Mouse (Mus musculus) megakaryocyte, adult 5-6 weeks (primary cell): ENCODE data around the gene Camkk1. TPM values are rescaled to one million over a fixed set of nuclear protein-coding genes. Genes with fewer than 3 reads are reported as not detected.

Source experiments
- ATAC-seq: 2 replicates; pipeline ENCODE4 v1.8.0; 2016; ENCODE audit warnings: mild to moderate bottlenecking, inconsistent platforms; ENCODE audit not compliant: poor library complexity, severe bottlenecking
- total RNA-seq, 2 experiments: library from RNA; stranded (forward) in 1 of 2; stranded (reverse) in 1 of 2; fragments of 153-499, 151-499 nt in 1 of 2; fragments of 221-1000, 200-1000 nt in 1 of 2; gene quantifications; 2 replicates each; pipeline versions ENCODE4 v1.2.3 to v1.2.4; 2015 to 2017

Camkk1 gene
- total RNA-seq, 2 experiments from 2014 or later, result 0.51 to 1.2 TPM

- ATAC-seq, result peak; percentile 22
These were observed 29.4 kb downstream of the Camkk1 start for GRCm38 (mm10) chr11:73048030-73048876.

DNA sequence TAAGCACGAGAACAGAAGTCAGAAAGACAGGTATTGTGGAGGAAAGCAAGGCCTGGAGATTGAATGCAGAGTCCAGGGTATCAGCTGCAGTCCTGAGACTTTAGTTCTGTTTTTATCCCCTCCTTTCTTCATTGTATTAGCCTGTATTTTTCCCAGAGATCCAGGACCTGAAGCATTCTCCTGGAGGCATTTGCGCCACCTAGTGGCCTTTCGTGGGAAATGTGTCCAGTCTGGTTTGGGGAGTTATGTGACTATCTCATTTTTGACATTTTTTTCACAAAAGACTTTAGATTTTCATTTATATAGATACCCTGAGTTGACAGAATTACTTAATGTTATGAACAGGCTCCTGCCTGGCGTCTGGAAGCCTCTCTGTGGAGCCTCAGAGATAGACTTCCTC, 30.5 kb downstream of the Camkk1 start:
- 0 out of 2 replicates have a peak, but pooled peaks have one; percentile 33 for ATAC-seq

DNA sequence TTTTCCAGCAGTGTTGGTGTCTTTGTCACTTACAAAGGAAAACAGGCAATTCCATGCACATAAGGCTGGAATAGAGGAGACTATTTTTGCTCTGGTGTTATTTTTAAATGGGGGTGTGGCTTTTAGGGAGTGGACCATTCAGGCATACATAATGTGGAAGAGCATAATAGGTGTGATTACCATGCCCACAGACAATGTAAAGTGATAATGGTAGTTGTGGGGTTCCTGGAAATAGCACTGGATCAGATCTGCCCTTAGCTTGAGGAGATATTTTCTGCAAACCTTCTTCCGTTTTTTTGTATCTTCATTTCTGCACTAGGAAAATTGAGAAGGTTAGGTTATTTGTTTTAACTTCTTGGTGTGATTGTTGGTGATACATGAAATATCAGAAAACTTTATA, 34.0 kb downstream of the Camkk1 start:
- ATAC-seq, result no peak

DNA sequence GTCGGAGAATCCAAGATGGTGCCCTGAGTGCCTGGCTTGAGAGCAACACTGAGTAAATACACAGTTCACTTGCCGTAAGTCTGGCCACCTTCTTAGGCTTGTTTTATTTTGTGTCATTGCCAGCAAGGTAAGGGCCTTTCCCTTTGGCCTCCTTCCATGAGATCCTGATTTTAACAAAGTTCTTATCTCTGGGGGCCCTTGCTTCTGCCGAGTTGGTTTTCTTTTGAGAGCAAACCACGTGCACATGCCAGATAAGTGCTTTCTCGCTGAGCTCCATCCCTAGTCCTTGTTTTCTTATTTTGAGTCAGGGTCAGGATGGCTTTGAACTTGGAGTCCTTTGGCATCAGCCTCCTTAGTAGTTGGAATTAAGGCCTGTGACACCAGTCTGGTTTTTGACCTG, 38.9 kb downstream of the Camkk1 start:
- ATAC-seq, result no peak

GRCm38 (mm10) chr11:73059630-73060029, 40.8 kb downstream of the Camkk1 start:
- ATAC-seq, result no peak

- ATAC-seq, result no peak
These were observed 42.6 kb downstream of the Camkk1 start for GRCm38 (mm10) chr11:73061413-73061812.

GRCm38 (mm10) chr11:73071839-73072238, 53.0 kb downstream of the Camkk1 start:
- 0 out of 2 replicates have a peak, but pooled peaks have one; percentile 57 for ATAC-seq

- ATAC-seq, result no peak
These were observed 57.5 kb downstream of the Camkk1 start for GRCm38 (mm10) chr11:73076295-73076694.

GRCm38 (mm10) chr11:73076733-73077132, 57.9 kb downstream of the Camkk1 start:
- ATAC-seq, result no peak

DNA sequence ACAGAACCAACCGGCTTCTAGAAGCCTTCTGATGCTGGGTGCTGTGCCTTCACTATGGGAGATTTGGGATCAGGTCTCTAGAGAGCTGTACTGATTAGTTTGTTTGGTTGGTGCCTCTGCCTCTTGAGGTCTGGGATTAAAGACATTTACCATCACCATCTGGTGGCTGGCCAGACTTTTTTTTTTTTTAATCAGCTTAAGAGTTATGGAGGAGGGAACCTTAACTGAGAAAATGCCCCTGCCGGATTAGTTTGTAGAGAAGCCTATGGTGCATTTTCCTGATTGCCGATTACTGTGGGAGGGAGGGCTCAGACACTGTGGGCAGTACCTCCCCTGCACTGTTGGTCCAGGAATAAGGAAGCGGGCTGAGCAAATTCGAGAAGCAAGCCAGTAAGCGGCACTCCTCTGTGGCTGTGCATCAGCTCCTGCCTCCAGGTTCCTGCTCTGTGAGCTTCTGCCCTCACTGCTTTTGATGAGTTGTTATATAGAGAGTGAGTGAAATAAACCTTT, 58.5 kb downstream of the Camkk1 start:
- no peak for ATAC-seq

- no peak for ATAC-seq
These were observed 59.8 kb downstream of the Camkk1 start for GRCm38 (mm10) chr11:73078615-73079014.

DNA sequence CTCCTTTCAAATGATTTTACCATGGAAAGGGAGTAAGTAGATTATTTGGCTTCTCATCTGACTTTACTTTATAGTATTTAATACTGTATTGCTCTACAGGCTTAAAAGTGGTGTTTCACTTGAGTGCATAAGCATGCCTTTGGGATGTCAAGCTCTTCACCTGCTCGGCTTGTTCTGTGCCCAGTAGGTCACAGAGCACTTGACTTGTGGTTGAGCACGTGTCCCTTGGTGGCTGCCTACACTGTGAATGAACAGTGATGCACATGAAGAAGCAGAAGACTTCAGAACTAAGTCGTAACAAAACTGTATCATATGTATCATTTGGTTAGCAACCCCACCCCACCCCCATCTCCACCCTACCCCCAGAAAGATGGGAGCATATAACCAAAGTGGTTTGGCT, 61.5 kb downstream of the Camkk1 start:
- no peak for ATAC-seq

DNA sequence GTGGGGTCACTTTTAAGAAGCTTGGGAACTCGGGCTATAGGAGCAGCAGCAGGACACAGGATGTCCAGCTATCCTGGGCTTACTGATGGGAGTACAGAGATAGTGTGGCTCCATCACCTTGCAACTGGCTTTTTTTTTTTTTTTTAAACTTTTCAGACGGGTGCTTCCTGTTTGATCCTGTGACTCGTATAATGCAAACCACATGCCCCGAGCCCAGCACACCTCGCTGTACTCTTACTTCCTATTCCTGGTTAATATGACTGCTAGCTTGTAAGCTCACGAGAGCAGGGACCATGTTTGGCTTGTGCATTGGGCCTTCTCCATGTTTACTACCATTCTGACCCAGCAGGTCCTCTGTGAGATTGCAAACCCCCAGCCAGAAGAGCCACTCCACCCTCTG, 65.5 kb downstream of the Camkk1 start:
- peak; percentile 76 for ATAC-seq

- ATAC-seq, result no peak
These were observed 66.0 kb downstream of the Camkk1 start for GRCm38 (mm10) chr11:73084804-73085231.

DNA sequence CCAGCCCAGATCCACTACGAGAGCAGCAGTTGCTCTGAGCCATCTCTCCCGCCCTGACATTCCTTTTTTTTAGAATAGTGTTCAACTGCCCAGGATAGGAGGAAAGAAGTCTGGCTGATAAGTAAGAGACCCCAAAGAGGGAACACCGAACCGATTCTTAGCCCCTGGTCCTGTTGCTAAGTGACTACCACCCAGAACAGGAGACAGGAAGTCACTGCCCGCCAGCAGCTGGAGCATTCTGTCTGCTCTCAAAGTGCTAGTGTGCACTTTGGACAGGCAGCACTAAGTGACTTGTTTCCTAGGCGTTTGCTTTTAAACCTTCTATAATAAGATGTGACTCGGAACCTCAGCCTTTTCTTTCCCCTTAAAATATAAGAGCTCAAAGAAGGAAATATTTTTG, 66.6 kb downstream of the Camkk1 start:
- ATAC-seq, result no peak

DNA sequence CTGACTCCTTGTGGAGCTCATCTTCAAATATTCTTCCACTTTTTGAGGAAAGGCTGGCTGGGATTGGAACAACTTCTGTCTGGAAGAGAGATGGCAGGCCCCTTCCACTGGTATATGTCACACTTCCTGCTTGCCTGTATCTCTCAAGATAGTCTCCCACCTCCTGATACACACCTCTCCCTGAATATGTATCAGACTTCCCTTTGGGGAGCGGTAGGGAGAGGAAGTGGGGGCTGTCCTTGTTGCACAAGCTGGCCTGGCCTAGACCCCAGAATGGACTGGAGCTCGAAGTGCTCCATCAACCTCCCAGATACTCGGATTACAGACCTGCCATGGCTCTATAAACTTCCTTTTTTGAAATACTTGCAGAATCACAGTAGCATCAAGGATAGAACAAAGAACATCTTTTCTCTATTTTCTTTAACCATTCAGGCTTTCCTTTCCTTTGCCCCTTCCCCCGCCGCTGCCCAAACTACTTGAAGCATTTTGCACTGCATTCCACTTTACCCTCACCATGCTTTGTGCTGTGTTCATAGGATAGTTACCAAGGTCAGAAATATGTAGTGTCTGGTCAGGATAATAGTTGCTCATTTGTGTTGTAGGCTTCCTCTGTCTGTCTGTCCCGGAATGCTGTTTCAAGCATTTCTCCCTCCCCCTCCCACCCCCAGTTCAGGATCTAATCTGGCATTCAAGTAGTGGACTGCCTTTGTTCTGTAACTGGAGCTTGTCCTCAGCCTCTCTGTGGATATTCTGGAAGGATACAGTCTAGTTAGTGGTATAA, 69.1 kb downstream of the Camkk1 start:
- no peak for ATAC-seq

DNA sequence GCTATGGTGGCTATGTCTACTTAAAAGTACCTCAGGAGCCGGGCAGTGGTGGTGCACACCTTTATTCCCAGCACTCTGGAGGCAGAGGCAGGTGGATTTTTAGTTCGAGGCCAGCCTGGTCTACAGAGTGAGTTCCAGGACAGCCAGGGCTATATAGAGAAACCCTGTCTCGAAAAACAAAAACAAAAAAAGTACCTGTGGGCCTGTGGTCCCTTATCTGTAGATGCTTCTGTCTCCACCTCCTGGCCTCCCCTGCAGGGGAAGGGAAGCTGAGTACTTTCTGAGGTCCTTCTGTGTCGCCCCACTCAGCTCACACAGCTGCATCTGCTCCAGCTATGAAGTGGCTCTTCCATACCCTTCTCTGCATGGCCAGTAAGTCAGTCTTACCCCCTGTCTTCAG, 71.5 kb downstream of the Camkk1 start, which contains the start of gene Itgae:
Gene Itgae (plus strand): TSS at position 301 of the 400 bp plus-strand sequence.
- ATAC-seq, result no peak

- ATAC-seq, result no peak
These were observed 72.0 kb downstream of the Camkk1 start for GRCm38 (mm10) chr11:73090826-73091225.
